Mouse (Mus musculus): Measurements from ENCODE around the gene Spire2. TPM values are rescaled to one million over a fixed set of nuclear protein-coding genes. Genes with fewer than 3 reads are reported as not detected.

Spire2 gene
- polyA plus RNA-seq (2015; fragmentation: Nextera tagmentation; extraction: Ambion mirVana) = 0.43 and 0.45 TPM in 2 replicates

DNA sequence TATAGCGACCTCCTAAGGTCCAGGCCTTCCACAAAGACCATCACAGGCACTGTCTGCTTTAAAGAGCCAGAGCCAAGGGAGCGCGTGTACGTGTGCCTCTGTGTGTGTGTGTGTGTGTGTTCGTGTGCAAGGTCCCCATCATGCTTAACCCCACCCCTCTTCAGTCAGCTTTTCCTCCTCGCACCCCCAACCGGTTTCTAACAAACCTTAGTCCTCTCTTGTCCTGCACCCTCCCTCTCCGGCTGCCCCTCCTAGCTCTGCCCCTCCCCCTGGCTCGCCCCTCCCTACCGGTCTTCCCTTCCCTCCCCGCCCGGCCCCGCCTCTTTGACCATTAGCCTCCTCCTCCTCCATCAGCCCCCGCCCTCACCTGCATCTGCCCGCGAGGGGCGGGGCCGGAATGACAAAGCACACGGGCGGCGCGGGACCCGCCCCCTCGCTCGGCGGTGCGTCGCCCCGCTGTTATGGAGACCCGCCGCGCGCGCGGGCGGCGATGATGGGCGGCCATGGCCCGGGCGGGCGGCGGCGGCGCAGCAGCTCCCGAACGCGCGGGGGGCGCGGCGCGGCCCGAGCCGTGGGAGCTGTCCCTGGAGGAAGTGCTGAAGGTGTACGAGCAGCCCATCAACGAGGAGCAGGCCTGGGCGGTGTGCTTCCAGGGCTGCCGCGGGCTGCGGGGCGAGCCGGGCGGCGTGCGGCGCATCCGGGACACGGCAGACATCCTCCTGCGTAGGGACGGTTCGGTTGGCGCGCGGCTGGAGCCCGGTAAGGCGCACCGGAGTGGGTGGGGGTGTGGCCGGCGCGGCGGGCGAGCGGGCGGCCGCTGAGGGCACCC lies at the start of gene Spire2:
Gene Spire2, plus strand, starts transcription at position 452 of the 829 bp plus-strand sequence.

DNA sequence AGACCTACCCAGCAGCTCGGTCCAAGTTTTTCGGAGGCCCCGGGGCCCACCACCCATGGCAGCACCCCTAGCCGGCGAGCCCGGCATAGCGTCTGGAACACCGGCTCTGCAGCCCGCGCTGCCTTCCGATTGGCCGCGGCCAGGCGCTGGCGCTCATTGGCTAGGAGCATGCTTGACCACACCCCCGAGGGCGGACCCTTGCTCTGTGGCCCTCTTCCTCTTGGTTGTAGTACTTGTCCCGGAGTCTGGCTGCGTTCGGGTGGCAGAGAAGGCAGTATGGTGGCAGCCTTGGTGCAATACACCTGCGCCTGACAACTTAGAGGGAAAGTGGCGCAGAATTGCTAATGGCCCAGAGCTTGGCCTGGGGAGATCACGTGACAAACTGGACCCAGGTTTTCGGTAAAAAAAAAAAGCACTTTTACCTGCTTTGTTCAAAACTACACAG lies 14.0 kb upstream of the Spire2 start, which contains the start of gene Fanca:
Gene Fanca, minus strand, starts transcription at position 110 of the 445 bp plus-strand sequence.

DNA sequence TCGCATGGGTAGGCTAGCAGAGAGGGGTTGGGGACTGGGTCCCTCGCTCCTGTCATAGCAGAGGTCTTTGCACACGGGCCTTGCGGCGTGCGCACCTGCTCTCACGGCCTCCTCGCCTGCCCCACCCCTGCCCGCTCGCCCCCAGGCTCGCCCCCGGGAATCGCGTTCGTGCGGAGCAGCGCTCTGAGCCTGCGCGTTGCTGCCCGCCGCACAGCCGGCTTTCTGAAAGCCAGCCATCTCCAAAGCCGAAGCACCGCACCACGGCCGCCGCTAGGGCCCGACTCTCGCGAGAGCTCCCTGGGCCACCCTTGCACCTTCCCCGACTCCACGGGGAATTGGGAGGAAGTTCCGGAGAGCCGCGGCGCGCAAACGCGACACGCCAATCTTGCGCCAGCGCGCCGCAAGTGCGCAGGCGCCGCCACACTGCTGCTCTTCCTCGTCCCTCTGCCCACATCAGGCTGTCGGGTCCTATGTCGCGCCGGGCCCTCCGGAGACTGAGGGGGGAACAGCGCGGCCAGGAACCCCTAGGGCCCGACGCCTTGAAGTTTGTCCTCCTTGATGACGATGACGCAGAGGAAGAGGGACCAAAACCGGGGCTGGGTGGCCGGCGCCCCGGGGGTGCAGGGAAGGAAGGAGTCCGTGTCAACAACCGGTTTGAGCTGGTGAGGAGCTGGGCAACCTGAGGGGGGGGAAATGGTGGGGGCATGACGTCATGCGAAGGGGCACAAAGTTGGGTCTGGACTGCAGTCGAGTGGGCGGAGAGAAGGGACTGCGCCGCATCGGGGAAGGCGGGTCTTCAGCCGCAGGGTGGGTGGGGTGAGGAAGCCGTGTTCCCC lies 41.1 kb downstream of the Spire2 start, which contains the start of gene Tcf25:
Gene Tcf25, plus strand, starts transcription at position 351 of the 836 bp plus-strand sequence.

DNA sequence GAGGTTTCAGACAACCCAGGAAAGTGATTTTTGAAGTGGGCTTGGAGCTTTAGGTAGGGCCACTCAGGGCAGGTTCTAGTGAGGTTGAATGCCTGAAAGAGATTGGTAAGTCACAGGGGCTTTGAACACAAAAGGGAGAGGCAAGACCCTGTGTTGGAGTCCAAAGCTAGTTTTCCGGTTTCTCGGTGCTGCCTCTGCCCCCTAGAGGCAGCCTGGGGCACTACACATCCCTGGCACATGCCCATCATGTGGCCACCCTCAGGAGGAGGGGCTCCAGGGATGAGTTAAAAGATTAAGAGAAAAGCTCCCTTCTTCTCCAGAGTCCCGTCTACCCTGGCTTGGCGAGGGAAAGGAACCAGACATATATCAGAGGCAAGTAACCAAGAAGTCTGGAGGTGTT lies 74.3 kb downstream of the Spire2 start, which contains the start of gene Mc1r:
Gene Mc1r, plus strand, starts transcription at position 322 of the 400 bp plus-strand sequence.

DNA sequence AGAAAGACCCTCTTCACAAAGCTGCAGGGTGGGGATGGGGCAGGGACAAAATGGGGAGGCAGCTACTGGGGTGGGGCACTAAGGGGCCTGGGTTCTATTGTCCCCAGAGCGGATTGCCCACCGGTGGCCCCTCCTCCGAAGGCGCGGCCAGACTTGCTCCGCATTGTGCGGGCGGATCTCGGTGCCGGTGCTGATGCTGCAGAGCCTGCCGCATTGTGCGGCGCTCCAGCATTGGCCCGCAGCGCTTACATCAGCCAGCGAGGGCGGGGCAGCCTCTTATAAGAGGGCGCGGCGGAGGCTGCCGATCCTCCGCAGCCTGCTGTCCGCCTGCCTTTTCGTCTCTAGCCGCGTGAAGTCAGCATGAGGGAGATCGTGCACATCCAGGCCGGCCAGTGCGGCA lies 78.7 kb downstream of the Spire2 start, which contains the start of gene Tubb3:
Gene Tubb3, plus strand, starts transcription at position 179 of the 400 bp plus-strand sequence.

Other genes starting within 250 kb of the Spire2 start
- 1,136 and 1,218 TPM in 2 replicates for gene Rpl13, start 230.4 kb upstream of the Spire2 start, polyA plus RNA-seq (2015; fragmentation: Nextera tagmentation; extraction: Ambion mirVana)
- 0.89 and 1.0 TPM in 2 replicates for gene Cpne7, start 215.3 kb upstream of the Spire2 start, polyA plus RNA-seq (2015; fragmentation: Nextera tagmentation; extraction: Ambion mirVana)
- gene Sult5a1, start 174.4 kb upstream of the Spire2 start, polyA plus RNA-seq (2015; fragmentation: Nextera tagmentation; extraction: Ambion mirVana) = 13.2 and 13.3 TPM in 2 replicates
- gene Dpep1, start 146.5 kb upstream of the Spire2 start, polyA plus RNA-seq (2015; fragmentation: Nextera tagmentation; extraction: Ambion mirVana) = 14.2 and 14.8 TPM in 2 replicates
- 76.6 and 84.8 TPM in 2 replicates for gene Chmp1a, start 120.0 kb upstream of the Spire2 start, polyA plus RNA-seq (2015; fragmentation: Nextera tagmentation; extraction: Ambion mirVana)
- gene Spata33, start 119.9 kb upstream of the Spire2 start, polyA plus RNA-seq (2015; fragmentation: Nextera tagmentation; extraction: Ambion mirVana) = 1.2 and 1.4 TPM in 2 replicates
- 11.7 and 13.6 TPM in 2 replicates for gene Cdk10, start 107.9 kb upstream of the Spire2 start, polyA plus RNA-seq (2015; fragmentation: Nextera tagmentation; extraction: Ambion mirVana)
- 1.3 and 1.6 TPM in 2 replicates for gene Spata2l, start 96.5 kb upstream of the Spire2 start, polyA plus RNA-seq (2015; fragmentation: Nextera tagmentation; extraction: Ambion mirVana)
- 8.6 and 9.3 TPM in 2 replicates for gene Zfp276, start 78.5 kb upstream of the Spire2 start, polyA plus RNA-seq (2015; fragmentation: Nextera tagmentation; extraction: Ambion mirVana)
- 11.8 and 13.8 TPM in 2 replicates for gene Vps9d1, start 78.4 kb upstream of the Spire2 start, polyA plus RNA-seq (2015; fragmentation: Nextera tagmentation; extraction: Ambion mirVana)
- gene Fanca, start 14.1 kb upstream of the Spire2 start, polyA plus RNA-seq (2015; fragmentation: Nextera tagmentation; extraction: Ambion mirVana) = 3.5 and 4.5 TPM in 2 replicates
- gene Tcf25, start 41.0 kb downstream of the Spire2 start, polyA plus RNA-seq (2015; fragmentation: Nextera tagmentation; extraction: Ambion mirVana) = 124 and 137 TPM in 2 replicates
- not detected in 2 replicates for gene Mc1r, start 74.4 kb downstream of the Spire2 start, polyA plus RNA-seq (2015; fragmentation: Nextera tagmentation; extraction: Ambion mirVana)
- gene Tubb3, start 78.7 kb downstream of the Spire2 start, polyA plus RNA-seq (2015; fragmentation: Nextera tagmentation; extraction: Ambion mirVana) = 0.19 and 0.33 TPM in 2 replicates
- 15.8 and 18.1 TPM in 2 replicates for gene Def8, start 90.8 kb downstream of the Spire2 start, polyA plus RNA-seq (2015; fragmentation: Nextera tagmentation; extraction: Ambion mirVana)
- gene Afg3l1, start 145.2 kb downstream of the Spire2 start, polyA plus RNA-seq (2015; fragmentation: Nextera tagmentation; extraction: Ambion mirVana) = 26.0 and 29.9 TPM in 2 replicates
- gene Dbndd1, start 182.8 kb downstream of the Spire2 start, polyA plus RNA-seq (2015; fragmentation: Nextera tagmentation; extraction: Ambion mirVana) = 1.9 and 2.8 TPM in 2 replicates
- gene Gas8, start 186.1 kb downstream of the Spire2 start, polyA plus RNA-seq (2015; fragmentation: Nextera tagmentation; extraction: Ambion mirVana) = 8.4 and 9.6 TPM in 2 replicates